Mouse (Mus musculus) C2C12 (cell line): ENCODE data around the gene Tas2r144. TPM values are rescaled to one million over a fixed set of nuclear protein-coding genes. Genes with fewer than 3 reads are reported as not detected.

Experiments
- H3K27me3 ChIP-seq: one replicate; pipeline ENCODE4 v1.6.1; 2011; ENCODE audit not compliant: control insufficient read depth, insufficient read depth, insufficient read length
- H3K36me3 ChIP-seq: one replicate; pipeline ENCODE4 v1.6.1; 2011; ENCODE audit not compliant: control insufficient read depth, insufficient read depth
- H3K4me3 ChIP-seq: one replicate; pipeline ENCODE4 v1.5.1; 2011; ENCODE audit warnings: mild to moderate bottlenecking, control low read depth; ENCODE audit not compliant: poor library complexity, insufficient read depth, severe bottlenecking
- H3K79me2 ChIP-seq: one replicate; pipeline ENCODE4 v1.6.1; 2011; ENCODE audit not compliant: control insufficient read depth, insufficient read depth
- H3K79me3 ChIP-seq: one replicate; pipeline ENCODE4 v1.6.1; 2011; ENCODE audit warnings: low read depth, control low read depth
- H3ac ChIP-seq: one replicate; pipeline ENCODE3; 2011; ENCODE audit warnings: low read depth; ENCODE audit not compliant: control insufficient read depth, insufficient read length
- CEBPB ChIP-seq: IDR thresholded peaks from one replicate; pipeline ENCODE4 v1.6.1; 2011; ENCODE audit warnings: low read depth, mild to moderate bottlenecking, control low read depth, moderate library complexity
- CTCF ChIP-seq: IDR thresholded peaks from one replicate; pipeline ENCODE4 v1.5.1; 2011; ENCODE audit not compliant: control insufficient read depth, insufficient read depth, insufficient read length
- FOSL1 ChIP-seq: IDR thresholded peaks from one replicate; pipeline ENCODE4 v1.8.0; 2011; ENCODE audit warnings: mild to moderate bottlenecking, low read length; ENCODE audit not compliant: poor library complexity, insufficient read depth, severe bottlenecking
- MAX ChIP-seq: IDR thresholded peaks from one replicate; pipeline ENCODE4 v1.6.1; 2011; ENCODE audit warnings: mild to moderate bottlenecking, control low read depth
- MYOD1 ChIP-seq: IDR thresholded peaks from one replicate; pipeline ENCODE4 v1.6.1; 2011; ENCODE audit warnings: low read depth; ENCODE audit not compliant: control insufficient read depth, insufficient read length
- MYOG ChIP-seq: IDR thresholded peaks from one replicate; pipeline ENCODE4 v1.6.1; 2011; ENCODE audit not compliant: control insufficient read depth, insufficient read length; ENCODE audit errors: extremely low read depth
- USF1 ChIP-seq: IDR thresholded peaks from one replicate; pipeline ENCODE4 v1.6.1; 2011; ENCODE audit warnings: low read depth, mild to moderate bottlenecking, control low read depth, moderate library complexity
- long read RNA-seq, 2 experiments: library from polyadenylated mRNA; unstranded; transcript quantifications; one replicate each; pipeline ENCODE4 v2.0.0; 2019 to 2020
- polyA plus RNA-seq: library from polyadenylated mRNA; unstranded; fragments of >200 nt; fragmentation: generic; extraction: Trizol; gene quantifications from one replicate; pipeline ENCODE4 v1.2.1, GENCODE M21; 2012; ENCODE audit warnings: missing spikeins

Gene Tas2r144
- polyA plus RNA-seq, result not detected
- long read RNA-seq, experiment 1, result 0 reads
- long read RNA-seq, experiment 2, result 0 reads

DNA sequence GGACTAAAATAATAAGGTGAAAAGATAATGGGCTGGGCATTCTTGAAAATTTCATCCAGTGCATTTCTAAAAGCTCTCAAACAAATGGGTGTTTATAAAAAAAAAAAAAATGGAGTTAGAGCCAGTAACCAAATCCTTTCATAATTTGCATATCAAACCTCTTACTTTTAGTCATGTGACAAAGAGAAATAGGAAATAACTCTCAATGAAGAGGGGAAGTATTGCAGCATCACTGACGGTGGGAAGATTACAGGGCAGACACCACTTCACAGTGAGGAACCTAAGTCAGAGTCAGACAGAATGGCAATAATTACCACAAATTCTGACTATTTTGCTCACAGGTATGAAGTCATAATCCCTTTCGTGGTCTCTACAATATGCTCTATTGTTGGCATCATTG, at the start of gene Tas2r144:
Gene Tas2r144 (plus strand): TSS at position 301 of the 400 bp plus-strand sequence.
- TF ChIP-seq CEBPB (no peak), USF1 (no peak), MAX (no peak), FOSL1 (no peak), MYOG (no peak), CTCF (no peak), MYOD1 (no peak)
- Histone ChIP-seq H3K27me3 (peaks cover 4% of the 10 kb centered on the region), H3K79me2 (no peaks in the 10 kb centered on the region), H3K36me3 (no peaks in the 10 kb centered on the region), H3K79me3 (no peaks in the 10 kb centered on the region), H3ac (no peak within 1 kb of the TSS), H3K4me3 (no peak within 1 kb of the TSS)

DNA sequence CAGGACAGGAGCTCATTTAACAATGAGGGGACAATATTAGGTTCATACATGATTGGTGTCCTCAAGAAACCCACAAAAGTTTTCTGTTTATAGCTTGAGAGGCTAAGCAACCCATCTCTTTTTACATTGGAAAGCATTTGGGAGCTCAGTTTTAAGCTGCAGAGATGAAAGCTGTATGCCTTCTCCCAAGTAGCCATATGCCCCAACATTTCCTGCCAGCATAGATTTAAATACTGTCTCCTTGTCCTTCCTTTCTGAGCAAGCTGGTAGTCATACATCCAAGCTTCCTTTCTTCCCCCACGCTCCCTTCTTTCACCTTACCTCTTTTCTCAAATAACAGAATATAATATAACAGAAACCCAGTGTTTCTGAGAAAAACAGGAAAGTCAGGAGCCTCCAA, 32.7 kb upstream of the Tas2r144 start:
- H3K79me2 ChIP-seq, result no peaks in the 10 kb centered on the region
- no peak for TF ChIP-seq MAX
- no peak for TF ChIP-seq FOSL1
- no peak for TF ChIP-seq CTCF
- no peak for TF ChIP-seq CEBPB
- no peak for TF ChIP-seq USF1
- TF ChIP-seq MYOD1, result no peak
- no peak for TF ChIP-seq MYOG

DNA sequence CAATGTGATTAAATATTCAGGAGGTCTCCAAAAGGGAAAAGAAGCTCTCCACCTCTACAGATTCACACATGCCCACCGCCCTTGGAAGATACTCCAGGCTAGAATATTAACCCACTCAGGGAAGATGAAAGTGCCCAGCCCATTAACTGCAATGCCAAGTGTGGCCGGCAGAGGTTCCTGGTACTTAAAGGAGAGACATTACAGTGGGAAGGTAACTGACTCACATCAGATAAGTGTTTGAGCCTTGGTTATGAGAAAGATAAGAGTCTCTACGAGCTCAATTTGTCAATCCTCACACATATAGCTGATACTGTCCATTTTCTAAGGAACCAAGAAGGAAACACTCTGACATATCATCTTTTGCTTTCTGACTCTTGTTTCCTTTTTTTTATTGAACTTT, 28.9 kb upstream of the Tas2r144 start:
- no peaks in the 10 kb centered on the region for H3K36me3 ChIP-seq
- H3ac ChIP-seq, result no peak overlapping the region
- H3K79me2 ChIP-seq, result no peaks in the 10 kb centered on the region
- no peaks in the 10 kb centered on the region for H3K79me3 ChIP-seq
- TF ChIP-seq MYOD1 (no peak), MAX (no peak), CTCF (no peak), FOSL1 (no peak), MYOG (no peak), CEBPB (no peak), USF1 (no peak)
- H3K27me3 ChIP-seq, result no peaks in the 10 kb centered on the region
- no peak overlapping the region for H3K4me3 ChIP-seq

More for the DNA sequence above, 32.7 kb upstream of the Tas2r144 start:
- Histone ChIP-seq H3K36me3 (no peaks in the 10 kb centered on the region), H3K4me3 (no peak overlapping the region), H3K27me3 (no peaks in the 10 kb centered on the region), H3K79me3 (no peaks in the 10 kb centered on the region), H3ac (no peak overlapping the region)

DNA sequence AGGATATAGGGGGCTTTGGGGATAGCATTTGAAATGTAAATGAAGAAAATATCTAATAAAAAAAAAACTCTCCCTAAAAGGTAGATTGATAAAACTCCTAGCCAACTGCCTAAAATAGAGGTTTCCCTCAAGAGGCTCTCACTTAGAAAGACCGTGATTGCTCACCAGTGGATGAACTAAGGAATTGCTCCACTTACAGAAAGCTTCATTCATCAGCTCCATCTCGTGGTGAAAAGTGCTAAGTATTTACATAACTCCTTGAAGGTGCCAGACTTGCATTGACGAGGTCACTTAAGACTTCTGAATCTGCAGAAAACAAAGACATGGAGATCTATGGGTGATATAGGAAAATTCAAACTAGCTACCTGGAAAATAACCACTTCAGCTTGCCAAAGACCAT, 17.4 kb upstream of the Tas2r144 start:
- Histone ChIP-seq H3K36me3 (no peaks in the 10 kb centered on the region), H3ac (no peak overlapping the region), H3K79me3 (no peaks in the 10 kb centered on the region), H3K4me3 (no peak overlapping the region), H3K79me2 (no peaks in the 10 kb centered on the region), H3K27me3 (no peaks in the 10 kb centered on the region)
- TF ChIP-seq CTCF (no peak), MAX (no peak), MYOD1 (no peak), FOSL1 (no peak)

DNA sequence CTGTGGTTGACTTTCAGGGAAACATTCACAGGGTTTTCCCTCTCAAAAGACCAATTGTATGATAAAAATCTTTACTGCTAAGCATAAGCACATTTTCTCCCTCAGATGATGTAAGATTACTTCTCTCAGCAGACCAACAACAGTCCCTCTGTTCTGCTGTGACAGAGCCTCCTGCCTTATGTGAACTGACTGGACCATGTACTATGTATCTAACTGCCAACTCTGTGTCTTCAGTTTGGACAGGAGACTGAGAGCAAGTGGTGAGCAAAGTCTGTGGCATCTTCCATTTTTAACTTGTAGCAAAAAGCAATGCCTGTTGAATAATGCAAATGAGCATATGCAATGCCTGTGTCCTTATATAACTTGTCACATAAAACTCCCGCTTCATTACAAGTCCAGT, 15.6 kb upstream of the Tas2r144 start:
- H3ac ChIP-seq, result no peak overlapping the region
- H3K79me2 ChIP-seq, result no peaks in the 10 kb centered on the region
- H3K4me3 ChIP-seq, result no peak overlapping the region
- H3K36me3 ChIP-seq, result no peaks in the 10 kb centered on the region
- H3K27me3 ChIP-seq, result no peaks in the 10 kb centered on the region
- H3K79me3 ChIP-seq, result no peaks in the 10 kb centered on the region
- TF ChIP-seq MYOD1 (no peak), MAX (no peak), USF1 (no peak), MYOG (no peak), CTCF (no peak), FOSL1 (no peak), CEBPB (no peak)

DNA sequence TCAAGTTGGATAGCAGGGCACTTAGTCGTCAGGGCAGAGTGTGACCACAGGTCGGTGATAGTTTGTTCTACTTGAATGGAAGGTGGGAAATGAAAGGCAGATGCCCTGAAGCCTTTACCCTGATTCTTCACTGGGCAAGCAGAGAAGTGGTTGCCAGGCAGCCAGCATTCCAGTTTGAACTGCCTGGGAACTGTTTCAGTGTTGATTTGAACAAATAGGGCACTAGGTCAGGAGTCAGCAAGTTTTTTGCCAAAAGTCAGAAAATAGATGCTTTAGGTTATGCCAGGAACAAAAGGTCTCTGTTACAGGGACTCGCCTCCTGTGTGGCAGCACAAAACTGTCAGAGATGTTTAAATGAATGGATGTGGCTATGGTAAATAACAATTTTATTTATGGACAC, 7.2 kb downstream of the Tas2r144 start:
- no peak overlapping the region for H3K4me3 ChIP-seq
- no peaks in the 10 kb centered on the region for H3K36me3 ChIP-seq
- H3K79me3 ChIP-seq, result no peaks in the 10 kb centered on the region
- no peaks in the 10 kb centered on the region for H3K27me3 ChIP-seq
- no peaks in the 10 kb centered on the region for H3K79me2 ChIP-seq
- TF ChIP-seq CEBPB (no peak), CTCF (no peak), FOSL1 (no peak), MYOD1 (no peak), MYOG (no peak), USF1 (no peak), MAX (no peak)
- H3ac ChIP-seq, result no peak overlapping the region
